Mouse (Mus musculus): ENCODE data around the gene Sugp2.

DNA sequence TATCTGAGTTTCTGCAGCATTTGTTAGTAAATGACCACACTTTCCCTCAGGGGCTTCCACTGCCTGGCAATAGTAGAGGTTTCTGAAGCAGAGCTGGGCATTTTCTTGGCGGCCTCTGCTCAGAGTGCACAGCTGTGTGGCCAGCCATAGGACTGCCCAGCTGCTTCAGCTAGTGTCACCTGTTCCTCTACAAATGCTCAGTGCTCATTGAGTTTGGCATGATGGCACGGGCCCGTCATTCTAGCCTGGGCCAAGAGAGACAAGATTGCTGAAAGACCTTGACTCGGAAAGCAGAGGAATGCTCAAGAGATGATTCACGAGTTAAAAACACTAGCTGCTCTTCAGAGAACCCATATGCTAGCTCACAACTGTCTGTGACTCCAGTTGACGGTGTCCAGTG is 12.6 kb downstream of the Sugp2 start:
- no peak for TF ChIP-seq CTCF (IDR thresholded peaks at IDR 0.05; ENCODE audit: low read depth, low read length)
- no peak for TF ChIP-seq POLR2A (IDR thresholded peaks at IDR 0.05; ENCODE audit: extremely low read depth, insufficient read depth, low read length)
